Mouse (Mus musculus) frontal cortex, adult (tissue): ENCODE measurements at regions not wholly inside any gene's neighbourhood (a gene's known extent, or its start where the extent isn't known, plus 50 kb on each side); places are given as distances from the start of the nearest gene placed in this dataset.

Source experiments
- ATAC-seq: cut with Nextera tagmentation; 2 replicates; pipeline ENCODE4 v1.9.2; 2017; ENCODE audit warnings: mild to moderate bottlenecking, moderate library complexity, mixed read lengths; ENCODE audit not compliant: low TSS enrichment

DNA sequence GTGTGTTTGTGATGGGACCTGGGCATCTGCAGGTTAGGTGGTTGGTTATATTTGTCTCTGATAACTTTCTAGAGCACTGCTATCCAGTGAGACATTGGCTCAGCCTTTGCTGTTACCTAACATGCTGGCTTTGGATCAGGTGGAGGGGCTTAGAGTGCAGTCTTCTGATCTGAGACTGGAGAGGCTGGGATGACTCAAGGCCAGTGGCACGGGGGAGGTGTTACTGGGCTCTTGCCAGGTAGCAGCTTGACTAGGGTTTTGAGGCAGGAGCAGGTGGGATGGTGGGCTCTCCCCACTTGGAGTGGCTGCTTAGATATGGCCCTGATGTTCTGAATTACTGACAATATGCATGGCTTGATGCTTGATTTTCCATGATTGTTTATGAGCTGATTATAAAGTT, 236.0 kb downstream of the Zfp704 start:
- ATAC-seq, result peak; percentile 72

DNA sequence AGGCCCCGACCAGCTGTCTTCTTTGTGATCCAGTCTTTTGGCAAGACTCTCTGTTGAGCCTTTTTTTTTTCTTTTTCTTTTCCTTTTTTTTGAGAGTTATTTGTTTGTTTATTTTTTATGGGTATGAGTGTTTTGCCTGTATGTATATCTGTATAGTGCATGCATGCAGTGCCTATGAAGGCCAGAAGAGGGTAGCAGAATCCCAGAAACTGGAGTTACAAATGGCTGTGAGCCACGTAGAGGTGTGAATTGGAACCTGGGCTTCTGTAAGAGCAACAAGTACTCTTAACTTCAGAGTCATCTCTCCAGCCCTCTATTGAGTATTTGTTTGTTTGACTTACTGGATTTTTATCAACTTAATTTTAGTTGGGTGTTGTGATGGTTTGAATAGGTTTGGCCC, 239.8 kb downstream of the Zfp704 start:
- no peak for ATAC-seq

DNA sequence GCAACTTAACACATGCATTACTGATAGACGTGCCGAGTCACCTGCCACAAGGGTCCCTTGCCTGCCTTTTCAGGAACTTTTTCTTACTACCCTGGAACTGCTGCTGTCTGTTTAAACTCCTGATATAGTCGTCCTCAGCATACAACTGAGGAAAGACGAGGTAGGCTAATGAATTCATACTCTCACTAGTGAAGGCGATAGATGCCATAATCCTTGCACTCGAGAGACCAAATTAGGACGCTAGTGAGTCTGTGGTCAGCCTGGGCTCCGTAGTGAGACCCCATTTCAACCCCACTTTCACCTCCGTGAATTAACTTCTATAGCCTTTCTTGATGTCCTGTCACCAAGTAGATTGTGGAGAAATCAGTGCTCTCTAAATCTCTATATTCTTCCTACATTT, 244.1 kb downstream of the Zfp704 start:
- no peak for ATAC-seq

DNA sequence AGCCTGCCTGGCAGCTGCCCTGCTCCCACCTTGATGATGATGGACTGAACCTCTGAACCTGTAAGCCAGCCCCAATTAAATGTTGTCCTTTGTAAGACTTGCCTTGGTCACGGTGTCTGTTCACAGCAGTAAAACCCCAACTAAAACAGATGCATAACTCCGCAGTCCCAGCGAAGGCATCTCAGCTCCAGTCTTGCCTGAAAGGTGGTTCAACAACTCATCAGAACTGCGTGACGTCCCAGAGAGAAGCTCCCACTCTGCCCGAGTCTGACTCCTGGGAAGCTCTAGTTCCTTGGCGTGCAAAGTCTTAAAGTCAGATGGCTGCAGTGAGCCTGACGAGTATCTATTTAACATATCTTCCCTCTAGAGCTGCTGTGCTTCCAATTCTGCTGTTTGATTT, 250.7 kb downstream of the Zfp704 start:
- ATAC-seq, result no peak

DNA sequence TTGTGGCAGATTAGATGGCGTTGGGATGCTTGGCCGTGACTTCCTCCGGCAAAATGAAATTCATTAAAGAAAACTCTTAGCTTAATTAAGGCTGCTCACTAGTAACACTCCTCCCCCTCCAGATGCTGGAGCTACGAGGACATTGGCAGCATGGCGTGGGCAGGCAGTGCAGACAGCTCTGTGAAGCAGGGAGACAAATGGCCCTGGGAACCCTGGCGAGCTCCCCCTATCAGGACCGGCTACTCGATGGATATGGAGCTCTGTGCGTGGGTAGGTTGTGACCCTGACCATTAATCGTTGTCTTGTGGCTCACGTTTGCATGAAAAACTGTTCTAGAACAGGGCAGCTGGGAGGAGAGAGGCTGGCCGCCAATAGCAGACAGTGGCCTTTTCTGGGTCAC, 251.8 kb downstream of the Zfp704 start:
- peak; percentile 90 for ATAC-seq

DNA sequence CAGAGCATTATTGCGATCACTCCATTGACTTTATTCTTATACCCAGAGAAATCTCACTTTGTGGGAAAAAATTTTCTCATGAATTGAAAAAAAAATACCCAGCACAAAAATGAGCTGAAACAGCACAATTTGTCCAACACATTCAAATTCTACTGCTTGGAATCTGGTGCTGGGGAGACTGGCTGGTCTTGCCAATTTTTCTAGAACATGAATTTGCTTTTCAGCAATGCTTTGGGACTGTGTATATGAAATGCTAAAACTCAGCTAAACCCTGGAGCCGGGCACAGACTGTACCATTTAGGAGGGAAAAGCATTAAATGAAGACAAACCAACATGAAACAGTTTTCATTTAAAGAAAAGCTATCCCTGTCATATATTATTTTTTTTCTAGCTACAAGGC, 252.2 kb downstream of the Zfp704 start:
- peak; percentile 96 for ATAC-seq

DNA sequence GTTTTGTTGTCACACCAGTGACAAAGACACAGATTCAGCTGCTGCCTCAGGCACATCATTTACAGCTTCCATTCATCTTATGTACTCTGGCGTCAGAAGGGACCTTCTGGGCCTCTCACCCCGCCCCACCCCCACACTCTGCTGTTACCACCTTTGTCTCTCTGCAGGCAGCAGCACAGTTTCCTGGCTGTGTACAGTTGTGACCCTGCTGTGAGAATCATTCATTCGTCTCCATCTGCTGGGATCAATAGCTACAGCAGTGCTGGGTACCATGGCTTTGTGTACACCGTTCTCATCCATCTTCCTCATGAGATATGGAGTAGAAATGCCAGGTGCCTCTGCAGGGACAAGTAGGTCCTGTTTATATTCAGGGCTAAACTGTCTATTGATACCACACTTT, 254.0 kb downstream of the Zfp704 start:
- no peak for ATAC-seq

DNA sequence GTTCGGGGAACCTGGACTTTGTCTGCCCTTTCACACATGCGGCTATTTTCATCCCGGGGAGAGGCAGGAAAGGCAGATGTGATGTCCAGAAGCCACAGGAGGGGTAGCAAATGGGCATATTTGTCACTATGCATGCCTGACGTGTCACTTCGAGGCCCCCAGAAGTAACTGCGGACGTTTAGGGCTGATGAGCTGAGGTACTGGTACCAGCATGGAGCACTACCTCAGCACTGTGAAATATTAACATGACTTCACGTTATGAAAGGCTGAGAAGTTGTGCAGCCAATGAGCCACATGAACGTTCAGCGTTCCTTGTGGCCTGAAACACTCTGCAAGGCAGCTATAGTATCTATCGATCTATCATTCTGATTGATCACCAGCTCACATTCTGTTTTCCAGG, 255.1 kb downstream of the Zfp704 start:
- no peak for ATAC-seq

DNA sequence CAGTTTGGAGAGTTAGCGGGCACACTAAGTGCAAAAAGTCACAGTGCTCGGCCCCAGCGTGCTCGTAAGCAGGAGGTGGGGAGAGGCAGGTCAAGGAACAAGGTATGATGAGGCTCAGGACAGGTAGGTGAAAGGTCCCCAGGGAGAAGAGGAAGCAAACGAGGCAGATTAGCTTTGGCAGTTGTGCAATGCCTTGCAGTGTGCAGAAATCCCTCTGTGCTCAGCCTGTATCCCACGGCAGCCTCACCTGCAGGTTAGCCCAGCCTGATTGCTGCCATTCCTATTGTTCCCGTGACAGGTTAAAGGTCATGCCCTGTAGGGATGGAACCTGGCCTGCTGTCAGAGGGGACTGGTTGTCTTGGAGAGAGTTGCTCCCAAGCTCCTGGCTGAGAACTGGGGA, 257.6 kb downstream of the Zfp704 start:
- ATAC-seq, result no peak

DNA sequence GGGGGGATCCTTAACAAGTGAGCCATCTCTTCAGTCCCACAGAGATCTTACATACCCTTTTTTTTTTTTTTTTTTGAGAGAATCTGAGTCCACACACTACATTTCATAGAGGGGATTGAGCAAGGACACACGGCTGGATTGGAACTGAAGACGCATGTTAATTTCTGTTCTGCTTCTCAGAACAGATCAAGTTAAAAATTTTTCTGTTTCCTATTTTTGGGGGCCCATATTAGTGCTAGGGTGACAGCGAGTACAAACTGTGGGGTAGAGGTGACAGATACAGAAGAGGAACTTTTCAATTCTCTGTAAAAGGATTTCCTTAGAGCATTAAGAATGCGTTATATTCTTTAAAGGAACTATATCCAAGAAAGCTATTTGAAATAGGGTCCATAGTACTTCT, 260.1 kb downstream of the Zfp704 start:
- ATAC-seq, result no peak

DNA sequence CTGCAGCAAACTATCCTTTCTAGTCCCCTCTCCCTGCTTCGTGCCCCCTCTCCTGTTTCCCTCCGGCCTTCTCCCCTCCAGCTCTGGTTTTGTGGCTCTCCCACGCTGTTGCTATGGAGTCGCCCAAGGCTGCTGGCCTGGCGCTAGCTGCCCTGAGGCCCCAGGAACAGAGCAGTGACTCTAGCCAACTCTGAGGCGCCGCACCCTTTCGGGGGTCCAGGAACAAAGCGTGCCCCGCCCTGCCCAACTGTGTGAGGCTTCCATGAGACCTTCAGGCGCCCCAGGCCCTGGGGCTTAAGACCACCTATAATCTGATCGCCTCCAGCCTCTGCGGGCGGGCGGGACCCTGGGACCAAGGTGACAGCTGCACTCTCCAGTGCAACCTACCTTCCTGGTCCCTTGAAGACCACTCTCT, 262.4 kb downstream of the Zfp704 start:
- ATAC-seq, result peak; percentile 70

DNA sequence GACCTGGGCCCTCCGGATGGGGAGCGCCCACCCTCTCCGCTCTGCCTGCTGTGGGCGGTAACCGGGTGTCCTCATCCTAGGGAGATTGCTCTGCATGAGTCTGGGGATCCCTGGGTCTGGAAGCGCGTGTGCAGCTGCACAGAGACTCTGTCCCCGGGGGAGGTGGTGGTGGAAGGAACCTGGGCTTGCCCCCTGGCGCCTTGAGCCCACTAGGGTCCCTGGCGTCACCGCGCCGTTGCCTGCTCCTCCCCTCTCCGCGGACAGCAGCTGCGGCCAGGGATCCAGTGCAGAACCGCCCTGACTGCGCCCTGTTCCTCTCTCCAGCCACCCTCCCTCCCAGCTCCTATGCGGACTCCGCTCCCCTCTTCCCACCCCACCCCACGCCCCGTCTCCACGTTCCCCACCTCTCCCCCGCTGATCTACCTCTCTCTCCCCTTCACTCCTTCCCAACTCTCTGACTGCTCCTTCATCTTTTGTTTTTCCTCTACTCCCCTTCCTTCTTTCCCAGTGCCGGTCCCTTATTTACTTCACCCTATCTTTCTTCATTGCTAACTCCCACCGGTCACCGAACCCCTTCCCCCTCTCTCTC, 262.9 kb downstream of the Zfp704 start:
- peak; percentile 72 for ATAC-seq

DNA sequence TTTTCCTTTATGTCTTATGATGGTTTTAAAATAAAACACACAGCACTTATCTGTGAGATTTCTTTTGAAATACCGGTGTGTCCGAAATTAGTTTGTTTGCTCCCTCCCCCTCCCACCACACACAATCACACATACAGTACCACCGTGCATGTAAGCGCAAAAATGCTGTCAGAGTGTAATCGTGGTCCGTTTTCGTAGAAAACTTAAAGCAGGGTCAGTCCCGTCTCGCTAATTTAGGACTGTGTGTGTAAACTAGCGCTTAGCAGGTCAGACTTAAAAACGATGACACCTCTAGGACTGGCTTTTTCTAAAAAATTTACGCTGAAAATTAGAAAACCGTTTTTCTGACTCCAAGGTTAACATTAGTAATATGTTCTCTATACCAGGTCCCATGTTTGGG, 263.5 kb downstream of the Zfp704 start:
- ATAC-seq, result no peak

DNA sequence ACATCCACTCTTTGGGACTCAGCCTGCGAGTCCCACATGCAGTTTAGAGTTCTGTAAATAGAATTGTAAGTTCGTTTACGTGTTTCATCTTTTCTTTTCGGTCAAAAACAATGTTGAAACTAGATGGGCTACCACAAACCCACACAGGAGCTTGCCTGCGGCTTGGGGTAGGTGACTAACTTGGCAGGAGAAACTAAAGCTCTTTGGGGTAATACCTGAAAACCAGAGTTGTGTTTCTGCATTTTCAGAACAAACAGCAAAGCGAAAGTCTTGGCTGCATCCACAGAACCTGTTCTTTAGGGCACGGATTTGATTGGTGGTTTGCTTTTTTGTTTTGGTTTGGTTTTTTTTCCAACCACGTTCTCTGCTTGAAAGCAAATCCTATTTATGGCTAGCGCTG, 264.0 kb downstream of the Zfp704 start:
- no peak for ATAC-seq

DNA sequence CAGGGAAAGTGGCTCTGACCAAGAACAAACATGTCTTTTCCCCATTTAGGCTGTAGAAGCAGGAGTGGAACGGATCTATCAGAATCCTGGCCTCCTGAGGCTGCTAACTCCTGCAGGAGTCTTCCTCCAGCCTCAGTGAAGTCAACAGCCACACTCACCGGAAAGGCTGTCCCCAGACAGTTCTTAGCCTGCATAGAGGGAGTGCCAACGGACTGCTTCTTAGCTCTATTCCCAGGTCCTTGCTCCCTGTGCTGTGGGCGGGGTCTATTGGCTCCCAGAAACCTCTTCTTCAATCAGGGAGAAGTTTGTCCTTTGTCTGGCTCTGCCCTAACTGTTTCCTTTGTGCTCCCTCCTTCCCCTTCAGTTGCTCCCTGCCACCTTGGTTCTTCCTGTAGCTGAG, 266.3 kb downstream of the Zfp704 start:
- no peak for ATAC-seq

DNA sequence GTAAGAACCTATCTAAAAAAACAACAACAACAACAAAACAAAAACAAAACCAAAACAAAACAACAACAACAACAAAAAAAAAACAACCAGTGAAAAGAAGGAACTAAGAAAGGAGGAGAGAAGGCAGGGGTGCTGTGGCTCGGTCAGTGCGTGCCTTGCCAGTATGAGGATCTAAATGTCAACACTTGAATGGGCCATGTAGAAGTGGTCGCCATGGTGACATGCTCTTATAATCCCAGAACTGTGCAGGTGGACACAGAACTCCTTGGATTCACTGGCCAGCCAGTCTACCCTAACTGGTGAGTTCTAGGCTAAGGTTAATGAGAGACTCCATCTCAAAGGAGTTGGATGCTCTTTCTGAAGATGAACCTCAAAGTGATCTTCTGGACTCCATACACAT, 267.7 kb downstream of the Zfp704 start:
- ATAC-seq, result no peak

DNA sequence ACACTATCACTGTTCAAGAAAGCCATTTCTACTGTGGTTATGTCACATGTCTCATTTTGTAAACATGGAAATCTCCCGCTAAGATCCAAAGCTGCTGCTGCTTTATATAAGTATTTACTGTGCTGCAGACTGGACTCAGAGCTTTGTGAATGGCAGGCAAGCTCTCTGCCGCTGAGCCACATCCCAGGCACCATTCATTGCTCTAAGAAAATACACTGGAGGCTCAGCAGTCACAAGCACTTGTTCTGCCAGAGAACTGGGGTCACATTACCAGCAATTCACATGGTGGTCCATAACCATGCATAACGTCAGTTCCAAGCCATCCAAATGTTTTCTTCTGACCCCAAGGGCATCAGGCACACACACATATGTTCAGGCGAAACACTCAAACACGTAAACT, 268.2 kb downstream of the Zfp704 start:
- peak; percentile 64 for ATAC-seq

DNA sequence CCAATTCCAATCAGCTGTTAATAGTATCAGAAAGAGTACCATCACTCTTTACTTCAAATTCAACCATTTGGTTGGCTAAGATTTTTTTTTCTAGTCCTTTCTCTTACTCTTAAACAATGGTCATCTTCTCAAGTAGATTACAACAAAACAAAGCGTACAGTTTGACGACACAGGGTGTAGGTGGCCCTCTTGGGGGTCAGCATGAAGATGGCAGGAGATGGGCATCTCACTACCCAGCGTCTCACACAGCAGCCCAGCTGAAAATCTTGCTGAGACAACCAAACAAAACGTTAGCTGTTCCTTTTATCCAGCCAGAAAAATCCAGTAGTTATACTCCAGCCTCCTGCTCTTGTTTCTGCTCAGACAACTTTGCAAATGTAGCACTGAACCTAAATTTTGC, 268.6 kb downstream of the Zfp704 start:
- ATAC-seq, result peak; percentile 47

DNA sequence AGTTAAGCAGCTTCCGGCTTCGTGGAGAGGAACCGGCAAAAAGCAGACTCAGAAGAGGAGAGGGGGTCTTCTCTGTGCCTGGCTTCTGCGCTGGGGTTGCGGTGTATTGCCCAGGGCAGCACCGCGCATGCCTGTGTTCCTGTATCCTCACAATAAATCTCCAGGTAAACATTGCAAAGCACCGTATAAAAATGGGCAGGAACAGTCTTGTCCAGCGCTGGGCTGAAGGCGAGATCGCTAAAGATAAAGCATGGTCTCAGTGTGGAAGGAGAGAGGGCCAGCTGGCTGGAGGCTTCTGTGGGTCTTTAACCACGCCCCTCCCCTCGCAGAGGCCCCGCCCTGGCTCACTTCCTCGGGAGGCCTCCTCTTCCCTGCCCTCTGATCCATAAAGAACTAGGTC, 269.1 kb downstream of the Zfp704 start:
- 0 out of 2 replicates have a peak, but pooled peaks have one; percentile 41 for ATAC-seq

DNA sequence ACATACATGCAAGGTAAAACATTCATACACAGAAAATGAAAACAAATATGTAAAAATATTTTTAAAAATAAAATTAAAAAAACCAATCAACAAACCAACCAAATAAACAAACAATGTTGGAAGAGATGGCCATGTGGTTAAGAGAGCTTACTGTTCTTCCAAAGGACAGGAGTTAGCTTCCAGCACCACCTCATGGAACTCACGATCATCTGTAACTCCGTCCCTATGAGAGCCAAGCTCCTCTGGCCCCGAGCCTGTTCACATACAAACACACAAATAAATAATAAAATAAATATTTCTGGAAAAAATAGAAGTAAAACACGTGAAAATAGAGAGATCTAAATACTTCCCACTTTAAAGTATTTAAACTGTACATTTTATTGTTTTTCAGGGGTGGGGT, 269.5 kb downstream of the Zfp704 start:
- ATAC-seq, result no peak

DNA sequence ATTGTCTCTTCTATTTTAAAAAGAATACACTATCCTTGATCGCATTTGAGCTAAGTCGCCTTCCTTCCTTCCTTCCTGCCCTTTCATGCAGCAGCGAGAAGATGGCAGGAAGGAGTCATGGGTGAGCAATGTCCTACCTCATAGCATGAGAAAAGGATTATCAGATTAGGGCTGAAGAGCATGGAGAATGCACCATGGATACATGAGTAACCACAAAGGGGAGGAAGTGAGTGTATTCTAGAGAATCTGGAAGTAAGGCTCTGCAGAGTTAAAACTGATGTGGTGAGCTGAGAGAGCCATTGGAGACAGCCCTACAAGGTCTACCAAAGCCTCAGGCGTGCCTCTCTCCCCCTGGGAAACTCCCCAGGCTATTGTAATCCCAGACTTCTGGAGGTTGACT, 270.2 kb downstream of the Zfp704 start:
- no peak for ATAC-seq

DNA sequence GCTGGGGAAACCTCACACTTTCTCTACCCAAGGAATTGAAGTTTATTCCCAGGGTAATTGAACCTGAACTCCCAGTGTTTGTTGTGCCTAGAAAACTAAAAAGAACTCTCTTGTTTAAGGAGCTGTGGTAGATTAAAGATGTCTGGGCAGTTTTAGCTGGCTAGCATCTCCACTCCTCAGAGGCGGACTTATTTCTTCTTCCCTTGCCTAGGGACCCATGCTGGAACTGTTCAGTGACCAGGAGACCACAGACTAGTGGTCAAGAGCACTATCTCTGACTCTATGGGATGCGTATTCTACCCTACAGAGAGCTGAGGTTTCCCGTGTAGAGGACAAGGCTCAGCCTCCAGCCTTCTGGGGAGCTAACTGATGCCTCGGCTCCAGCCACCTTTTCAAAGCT, 274.3 kb downstream of the Zfp704 start:
- ATAC-seq, result no peak
